Mouse (Mus musculus) cerebellum, postnatal 4 days (tissue): Measurements from ENCODE around the gene Btbd7.

Experiments
- DNase-seq, 2 experiments: peaks; one replicate each; pipeline ENCODE4 v3.0.0; 2022; ENCODE audit warnings: low spot score in 2 of 2, mixed read lengths in 1 of 2

The Btbd7 gene

DNA sequence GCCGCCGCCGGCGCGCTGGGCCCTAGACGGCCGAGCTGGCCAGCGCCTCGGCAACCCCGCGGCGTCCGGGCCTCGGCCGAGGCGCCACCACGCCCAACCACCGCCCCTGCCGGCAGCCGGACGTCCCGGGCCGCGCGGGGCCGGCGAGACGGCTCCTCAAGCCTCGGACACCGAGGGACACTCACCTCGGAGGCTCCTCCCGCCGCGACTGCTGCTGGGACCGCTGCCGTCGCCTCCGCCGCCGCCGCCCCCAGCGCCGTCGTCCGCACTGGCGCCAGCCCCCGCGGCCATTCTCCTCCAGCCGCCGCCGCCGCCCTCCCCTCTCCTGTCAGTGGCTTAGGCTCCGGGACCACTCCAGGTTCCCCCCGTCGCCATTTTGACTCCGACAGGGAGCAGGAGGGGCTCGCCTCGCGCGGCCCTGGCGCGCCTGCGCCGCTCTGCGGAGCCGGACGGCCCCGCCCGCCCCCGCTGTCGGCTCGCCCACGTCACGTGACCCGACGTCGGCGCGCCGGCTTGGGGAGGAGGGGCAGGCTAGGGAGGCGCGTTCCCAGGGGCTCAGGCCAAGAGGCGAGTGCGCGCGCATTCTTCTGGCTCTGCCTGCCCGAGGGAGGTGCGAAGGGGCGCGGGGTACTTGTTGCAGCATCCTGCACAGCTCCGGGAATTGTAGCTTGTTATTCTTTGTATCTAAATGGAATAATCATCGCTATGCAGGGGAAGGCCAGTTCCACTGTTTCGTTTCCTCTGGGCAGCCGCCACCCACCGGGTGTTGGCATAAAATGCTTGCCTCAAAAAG is at the start of gene Btbd7:
Gene Btbd7, minus strand, starts transcription at position 441 of the 793 bp plus-strand sequence.
- DNase-seq = peak; percentile 95 to 97

DNA sequence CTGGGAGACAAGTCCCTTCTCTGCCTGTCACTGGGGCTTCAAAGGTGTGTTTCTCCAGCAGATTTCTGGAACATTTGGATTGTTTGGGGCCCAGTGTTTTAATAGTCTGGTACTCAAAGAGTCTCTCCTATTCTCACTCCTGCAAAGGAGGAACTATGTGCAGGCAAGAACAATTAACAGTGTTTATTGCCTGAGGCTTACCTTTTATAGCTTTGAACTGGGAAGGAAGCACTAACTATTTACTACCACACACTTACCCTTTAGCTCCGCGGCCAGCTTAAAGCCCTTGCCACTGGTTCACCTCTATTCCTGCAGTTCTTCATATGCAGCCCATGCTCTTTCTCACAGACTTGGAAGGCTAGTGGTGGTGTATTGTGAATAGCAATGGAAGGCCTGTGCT is 37.8 kb upstream of the Btbd7 start:
- DNase-seq = no peak

DNA sequence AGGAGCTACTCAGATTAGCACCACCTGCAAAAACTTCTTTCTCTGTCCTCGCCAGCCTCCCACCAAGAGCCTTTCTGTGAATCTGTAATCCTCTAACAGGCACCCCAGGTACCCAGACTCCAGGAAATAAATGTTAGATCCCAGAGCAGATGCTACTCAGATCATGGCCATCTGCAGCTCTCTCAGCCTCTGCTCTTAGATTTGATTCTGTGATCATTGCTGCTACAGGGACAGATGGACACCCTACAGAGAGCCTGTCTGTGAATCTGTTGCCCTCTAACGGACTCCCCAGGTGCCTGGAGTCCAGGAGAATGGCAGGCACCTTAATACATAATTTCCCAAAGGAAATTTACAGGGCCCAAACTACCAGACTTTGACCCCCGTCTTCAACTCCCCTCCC is 29.9 kb upstream of the Btbd7 start:
- peak in 1 of 2 experiments; percentile 8 for DNase-seq

DNA sequence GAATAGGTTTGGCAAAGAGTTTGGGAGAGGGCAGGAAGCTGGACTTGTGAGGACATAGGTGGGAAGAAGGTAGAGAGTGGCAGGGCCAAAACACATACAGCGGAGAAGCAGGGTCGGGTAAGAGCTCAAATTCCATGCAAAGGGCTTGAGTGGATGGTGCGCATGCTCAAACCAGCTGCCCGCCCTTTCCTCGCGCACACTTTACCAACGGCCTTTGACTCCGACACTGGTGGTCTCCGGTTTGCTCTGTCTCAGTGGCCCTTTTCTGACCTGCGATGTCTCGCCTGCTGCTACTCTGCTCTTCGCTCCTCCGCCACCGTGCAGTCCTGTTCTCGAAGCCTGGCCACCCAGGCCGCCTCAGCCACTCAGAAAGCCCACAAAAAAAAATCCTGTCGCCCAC is 20.8 kb upstream of the Btbd7 start, which contains the start of gene Cox8c:
Gene Cox8c, plus strand, starts transcription at position 226 of the 400 bp plus-strand sequence.
- DNase-seq = no peak

GRCm38 (mm10) chr12:102888568-102888967 is 10.3 kb upstream of the Btbd7 start:
- no peak for DNase-seq

- no peak for DNase-seq
These were observed 9.1 kb upstream of the Btbd7 start for GRCm38 (mm10) chr12:102887366-102887765.

DNA sequence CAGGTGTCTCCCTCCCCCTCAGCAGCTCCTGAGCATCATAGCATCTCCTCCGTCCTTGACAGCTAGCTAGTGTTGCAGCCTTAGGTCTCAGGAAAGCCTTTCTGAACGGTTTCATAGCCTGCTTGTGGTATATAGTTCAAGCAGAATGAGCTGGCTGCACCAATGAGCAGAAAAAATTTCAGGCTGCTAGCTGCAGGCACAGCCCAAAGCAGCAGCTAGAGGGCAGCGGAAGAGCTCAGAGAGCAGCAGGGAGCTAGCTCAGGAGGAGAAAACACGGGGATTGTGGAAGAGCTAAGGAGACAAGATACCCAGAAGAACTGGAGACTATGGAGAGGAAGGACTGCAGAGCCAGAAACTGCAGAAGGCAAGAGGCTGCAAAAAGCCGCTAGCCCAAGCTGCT is 7.5 kb upstream of the Btbd7 start:
- DNase-seq = peak in 1 of 2 experiments; percentile 32

DNA sequence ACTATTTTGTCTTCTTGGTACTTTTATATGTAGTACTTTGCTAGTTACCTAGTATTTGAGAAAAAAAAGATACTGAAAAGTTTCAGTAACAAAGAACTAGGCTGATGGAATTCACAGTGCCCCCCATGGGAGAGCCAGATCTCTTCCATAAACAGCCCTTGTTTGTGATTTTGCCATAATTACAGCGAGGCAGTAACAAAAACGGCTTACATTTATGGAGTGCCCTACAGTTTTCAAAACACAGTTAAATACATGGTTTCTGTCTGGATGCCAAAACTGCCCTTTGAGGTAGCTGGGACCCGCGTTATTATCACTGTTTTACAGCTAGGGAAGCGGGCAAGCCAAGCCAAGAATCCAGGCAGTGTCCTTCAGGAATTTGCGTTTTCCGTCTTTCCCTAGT is 630 bp upstream of the Btbd7 start:
- no peak for DNase-seq

- DNase-seq = peak in 1 of 2 experiments; percentile 26
These were observed 805 bp downstream of the Btbd7 start for GRCm38 (mm10) chr12:102877301-102878030.

DNA sequence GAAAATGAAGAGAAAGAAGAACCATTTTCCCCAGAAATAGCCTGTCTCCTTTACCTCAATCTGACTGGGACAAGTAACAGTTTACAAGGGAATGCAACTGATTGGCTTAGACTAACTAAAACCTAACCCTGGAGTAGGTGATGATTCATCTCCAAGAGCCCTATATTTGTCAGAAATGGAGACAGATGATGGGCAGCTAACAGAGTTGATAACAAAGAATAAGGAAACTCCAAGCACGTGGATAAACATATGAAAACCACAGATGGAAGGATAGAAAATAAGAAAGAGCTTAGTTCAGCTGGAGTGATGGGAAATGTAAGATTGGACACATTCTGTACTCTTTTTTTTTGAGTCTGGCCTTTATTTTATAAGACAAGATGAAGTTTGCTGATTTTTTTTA is 7.7 kb downstream of the Btbd7 start:
- DNase-seq = no peak

GRCm38 (mm10) chr12:102869802-102870201 is 8.5 kb downstream of the Btbd7 start:
- no peak for DNase-seq

DNA sequence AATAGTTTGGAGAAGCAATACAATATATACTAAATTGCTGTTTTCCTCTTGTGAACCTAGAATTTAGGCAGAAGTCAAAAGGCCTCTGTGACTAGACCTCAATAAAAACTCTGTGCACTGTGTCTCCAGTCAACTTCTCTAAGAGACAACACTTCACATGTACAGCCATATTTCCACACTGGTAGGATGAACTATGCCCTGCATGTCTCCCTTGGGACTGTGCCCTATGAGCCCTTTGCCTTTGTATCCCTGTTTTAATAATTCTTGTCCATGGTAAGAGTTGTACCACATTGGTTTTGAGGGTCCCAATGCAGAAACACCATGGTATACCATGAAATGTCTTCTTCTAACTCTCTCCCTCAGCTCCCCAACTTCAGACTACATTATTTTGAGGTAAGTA is 17.5 kb downstream of the Btbd7 start:
- DNase-seq = no peak

- no peak for DNase-seq
These were observed 40.0 kb downstream of the Btbd7 start for GRCm38 (mm10) chr12:102838271-102838670.

DNA sequence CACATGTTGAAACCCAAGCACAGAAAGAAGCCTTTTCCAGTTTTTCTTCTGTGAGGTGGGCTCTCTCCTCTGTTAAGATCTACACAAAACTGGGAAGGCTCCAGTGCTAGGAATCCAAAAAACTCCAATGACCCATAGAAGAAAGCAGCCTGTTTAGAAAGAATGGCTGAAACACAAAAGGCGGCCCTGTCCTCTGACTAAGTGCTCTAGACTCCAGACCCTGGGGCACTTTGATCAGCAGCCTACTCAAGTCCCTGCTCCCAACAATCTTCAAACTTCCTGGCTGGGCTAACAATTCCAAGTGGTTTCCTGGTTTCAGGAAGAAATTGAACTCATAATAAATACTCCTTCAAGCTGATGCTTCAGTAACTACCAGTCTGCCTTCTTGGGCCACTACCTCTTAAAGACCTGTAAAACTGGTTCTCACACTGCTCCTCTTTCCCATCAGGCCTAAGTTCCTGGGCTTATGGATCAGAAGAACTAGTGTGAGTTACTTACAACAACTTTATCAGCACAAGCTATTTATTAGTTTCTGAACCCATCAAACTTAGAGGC is 45.4 kb downstream of the Btbd7 start:
- DNase-seq = no peak

- no peak for DNase-seq
These were observed 46.4 kb downstream of the Btbd7 start for GRCm38 (mm10) chr12:102831888-102832287.

- DNase-seq = no peak
These were observed 51.2 kb downstream of the Btbd7 start for GRCm38 (mm10) chr12:102827119-102827518.

- no peak for DNase-seq
These were observed 51.9 kb downstream of the Btbd7 start for GRCm38 (mm10) chr12:102826399-102826798.

DNA sequence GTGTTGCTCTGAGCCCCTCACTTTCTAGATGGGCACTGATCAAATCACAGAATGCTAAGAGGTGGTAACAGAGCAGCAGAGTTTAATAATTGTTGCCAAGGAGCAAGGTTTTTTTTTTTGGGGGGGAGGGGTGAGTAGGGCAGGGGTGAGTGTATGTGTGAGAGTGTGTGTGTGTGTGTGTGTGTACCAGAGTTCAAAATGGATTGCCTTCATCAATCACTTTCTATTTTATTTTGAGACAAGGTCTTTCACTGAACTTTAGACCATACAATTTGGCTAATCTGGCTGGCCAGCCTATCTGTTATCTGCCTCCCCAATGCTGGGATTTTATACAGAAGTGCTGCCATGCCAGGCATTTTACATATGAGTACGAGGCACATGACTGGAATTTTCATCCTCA is 63.4 kb downstream of the Btbd7 start:
- DNase-seq = no peak

GRCm38 (mm10) chr12:102799528-102799927 is 78.7 kb downstream of the Btbd7 start:
- DNase-seq = no peak

DNA sequence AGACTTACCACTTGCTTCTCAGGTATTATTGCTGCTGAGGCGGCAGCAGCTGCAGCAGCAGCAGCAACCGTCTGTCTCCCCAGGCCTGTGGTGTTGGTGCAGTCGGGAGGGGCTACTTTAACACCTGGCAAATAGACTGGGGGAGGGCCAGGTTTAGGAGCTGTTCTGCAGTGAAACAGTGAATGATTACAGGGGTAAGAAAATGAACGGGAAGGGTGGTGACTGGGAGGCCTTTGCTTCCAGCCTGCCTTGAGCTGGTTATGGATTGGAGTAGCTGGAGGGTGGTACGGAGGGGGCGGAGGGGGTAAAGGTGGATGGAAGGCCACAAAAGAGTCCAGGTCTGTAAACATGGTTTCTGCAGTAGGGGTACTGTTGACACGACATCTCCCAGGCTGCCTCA is 90.3 kb downstream of the Btbd7 start:
- no peak for DNase-seq

GRCm38 (mm10) chr12:102785593-102785985 is 92.7 kb downstream of the Btbd7 start:
- DNase-seq = no peak

DNA sequence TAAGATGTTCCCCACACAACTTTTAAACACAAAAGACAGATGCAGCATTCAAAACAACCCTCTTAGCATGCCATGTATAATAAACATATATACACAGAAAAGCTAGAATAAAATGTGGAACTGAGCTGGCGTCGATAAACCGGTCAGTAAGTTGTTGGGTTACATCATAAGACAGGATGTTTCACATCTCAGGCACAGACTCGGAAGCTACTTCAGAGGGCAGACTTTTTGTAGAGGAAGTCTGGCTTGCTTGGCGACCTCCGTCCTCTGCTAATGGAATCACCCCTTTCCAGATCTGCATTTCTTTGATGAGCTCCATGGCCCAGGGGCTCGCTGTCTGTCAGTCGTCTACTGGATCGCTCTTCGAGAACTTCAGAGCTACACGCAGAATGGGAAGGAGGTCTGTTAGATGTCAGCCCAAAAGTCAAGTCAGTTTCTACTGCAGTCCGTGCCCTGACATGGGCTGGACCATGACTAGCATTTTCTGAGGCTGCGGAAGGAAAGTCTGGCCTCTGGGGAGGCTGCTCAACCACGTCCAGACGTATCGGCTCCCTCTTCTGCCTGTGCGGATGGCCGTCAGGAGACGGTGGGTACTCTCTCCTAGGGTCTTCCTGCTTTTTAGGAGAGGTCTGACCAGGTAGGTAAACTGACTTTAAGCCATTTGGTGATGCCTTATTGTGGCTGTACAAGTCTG is 93.2 kb downstream of the Btbd7 start:
- no peak for DNase-seq
